Mouse (Mus musculus) gastrocnemius, adult 2 months (tissue): ENCODE data around the gene Hook2. TPM values are rescaled to one million over a fixed set of nuclear protein-coding genes. Genes with fewer than 3 reads are reported as not detected.

Experiments used
- DNase-seq: peaks from one replicate; pipeline ENCODE4 v3.0.0; 2022
- H3K27ac ChIP-seq: fragments of 200-600 bp; 2 replicates; pipeline ENCODE4 v1.8.1; 2022; ENCODE audit warnings: mild to moderate bottlenecking
- H3K4me3 ChIP-seq: fragments of 200-600 bp; 2 replicates; pipeline ENCODE4 v1.8.1; 2022; ENCODE audit warnings: mild to moderate bottlenecking, moderate library complexity
- CTCF ChIP-seq: fragments of 200-600 bp; IDR thresholded peaks from 2 replicates; pipeline ENCODE4 v1.8.1; 2022; ENCODE audit warnings: antibody characterized with exemption, mild to moderate bottlenecking, moderate library complexity
- intact Hi-C: fragments of 180-260 bp; cut with DNase I; formaldehyde crosslinking; loops from one replicate; pipeline ENCODE4 v1.15.1; 2025
- total RNA-seq, 2 experiments: library from RNA; stranded (reverse); gene quantifications; 2 replicates each; pipeline ENCODE4 v1.2.3; 2021

The Hook2 gene
- total RNA-seq, 2 experiments from 2014 or later: 1.4 to 2.0 TPM

GRCm38 (mm10) chr8:84997649-84998295 is 7.4 kb downstream of the Hook2 start:
- peak overlapping the region; percentile 39; the same call in 1 of the 2 replicates for H3K27ac ChIP-seq
- H3K4me3 ChIP-seq: peak overlapping the region; percentile 47
- intact Hi-C loops: no loop called here
- peak; percentile 94 for DNase-seq
- TF ChIP-seq CTCF: peak; percentile 97

- peak; percentile 45 for DNase-seq
- TF ChIP-seq CTCF: peak; percentile 56
- Histone ChIP-seq H3K4me3 (no peak overlapping the region), H3K27ac (no peak overlapping the region)
- intact Hi-C loops: no loop called here
Measured at GRCm38 (mm10) chr8:85007686-85008085, 17.3 kb downstream of the Hook2 start.

- peak; percentile 10 for DNase-seq
- intact Hi-C loops: no loop called here
Measured at GRCm38 (mm10) chr8:85011242-85011641, 20.8 kb downstream of the Hook2 start.

GRCm38 (mm10) chr8:85013230-85013840 is 22.9 kb downstream of the Hook2 start:
- Histone ChIP-seq H3K27ac (no peak overlapping the region), H3K4me3 (peak overlapping the region; percentile 57)
- peak; percentile 72 for DNase-seq
- intact Hi-C loops: no loop called here
- TF ChIP-seq CTCF: peak; percentile 62

More at GRCm38 (mm10) chr8:85011242-85011641, 20.8 kb downstream of the Hook2 start:
- no peak overlapping the region for H3K27ac ChIP-seq
- H3K4me3 ChIP-seq: no peak overlapping the region
- no peak for TF ChIP-seq CTCF

- H3K27ac ChIP-seq: no peak within 1 kb of the TSS
- intact Hi-C loops: no loop called here
- no peak for DNase-seq
- H3K4me3 ChIP-seq: peak within 1 kb of the TSS; percentile 57
- no peak for TF ChIP-seq CTCF
Measured at GRCm38 (mm10) chr8:85014431-85014830, 24.0 kb downstream of the Hook2 start, which contains the start of gene Best2. Gene Best2 (minus strand): TSS chr8:85014531.

- DNase-seq: no peak
- H3K27ac ChIP-seq: no peak overlapping the region
- no peak for TF ChIP-seq CTCF
- intact Hi-C loops: no loop called here
- no peak overlapping the region for H3K4me3 ChIP-seq
Measured at GRCm38 (mm10) chr8:85016724-85017123, 26.3 kb downstream of the Hook2 start.

- TF ChIP-seq CTCF: no peak
- Histone ChIP-seq H3K4me3 (no peak overlapping the region), H3K27ac (no peak overlapping the region)
- DNase-seq: no peak
- intact Hi-C loops: no loop called here
Measured at GRCm38 (mm10) chr8:85017209-85017608, 26.8 kb downstream of the Hook2 start.

GRCm38 (mm10) chr8:85021514-85022055 is 31.2 kb downstream of the Hook2 start:
- Histone ChIP-seq H3K4me3 (no peak overlapping the region), H3K27ac (no peak overlapping the region)
- intact Hi-C loops: no loop called here
- DNase-seq: no peak
- TF ChIP-seq CTCF: no peak

- DNase-seq: no peak
- intact Hi-C loops: no loop called here
- Histone ChIP-seq H3K4me3 (peak overlapping the region; percentile 89), H3K27ac (no peak overlapping the region)
- no peak for TF ChIP-seq CTCF
Measured at GRCm38 (mm10) chr8:85023846-85024245, 33.4 kb downstream of the Hook2 start.

- peak; percentile 87 for DNase-seq
- intact Hi-C loops: loop anchor here (5.0 kb wide), 1 partner anchor 58 kb away; the partner anchor contains the start of genes Gm49661, Prdx2 and Rnaseh2a
- Histone ChIP-seq H3K27ac (peak within 1 kb of the TSS; percentile 96), H3K4me3 (peak within 1 kb of the TSS; percentile 89)
- TF ChIP-seq CTCF: no peak
Measured at GRCm38 (mm10) chr8:85025098-85025932, 34.9 kb downstream of the Hook2 start, which contains the start of gene Asna1. Gene Asna1 (minus strand): TSS chr8:85025281.

GRCm38 (mm10) chr8:85026670-85027515 is 36.5 kb downstream of the Hook2 start, which contains the start of gene Trir:
Gene Trir (plus strand): TSS chr8:85026823.
- peak; percentile 21 for TF ChIP-seq CTCF

More at GRCm38 (mm10) chr8:85026670-85027515, 36.5 kb downstream of the Hook2 start, which contains the start of gene Trir:
- DNase-seq: peak; percentile 98
- intact Hi-C loops: loop anchor here (5.0 kb wide), 1 partner anchor 60 kb away; the partner anchor contains the start of genes Gm49661, Prdx2 and Rnaseh2a
- Histone ChIP-seq H3K27ac (peak within 1 kb of the TSS; percentile 96), H3K4me3 (peak within 1 kb of the TSS; percentile 89)
